Mouse (Mus musculus): ENCODE results near the gene Gm14401. TPM values are rescaled to one million over a fixed set of nuclear protein-coding genes. Genes with fewer than 3 reads are reported as not detected.
"Not testable (repeated sequence)": the region's sequence is repeated elsewhere in the genome, so short reads cannot be mapped to it uniquely, and the experiment has no call there.

The Gm14401 gene
- total RNA-seq (2021), result 1 to 10 TPM; 1.3 to 1.4 TPM
- long read RNA-seq, experiment 1, result 0 reads
- long read RNA-seq, experiment 2, result 0 reads

DNA sequence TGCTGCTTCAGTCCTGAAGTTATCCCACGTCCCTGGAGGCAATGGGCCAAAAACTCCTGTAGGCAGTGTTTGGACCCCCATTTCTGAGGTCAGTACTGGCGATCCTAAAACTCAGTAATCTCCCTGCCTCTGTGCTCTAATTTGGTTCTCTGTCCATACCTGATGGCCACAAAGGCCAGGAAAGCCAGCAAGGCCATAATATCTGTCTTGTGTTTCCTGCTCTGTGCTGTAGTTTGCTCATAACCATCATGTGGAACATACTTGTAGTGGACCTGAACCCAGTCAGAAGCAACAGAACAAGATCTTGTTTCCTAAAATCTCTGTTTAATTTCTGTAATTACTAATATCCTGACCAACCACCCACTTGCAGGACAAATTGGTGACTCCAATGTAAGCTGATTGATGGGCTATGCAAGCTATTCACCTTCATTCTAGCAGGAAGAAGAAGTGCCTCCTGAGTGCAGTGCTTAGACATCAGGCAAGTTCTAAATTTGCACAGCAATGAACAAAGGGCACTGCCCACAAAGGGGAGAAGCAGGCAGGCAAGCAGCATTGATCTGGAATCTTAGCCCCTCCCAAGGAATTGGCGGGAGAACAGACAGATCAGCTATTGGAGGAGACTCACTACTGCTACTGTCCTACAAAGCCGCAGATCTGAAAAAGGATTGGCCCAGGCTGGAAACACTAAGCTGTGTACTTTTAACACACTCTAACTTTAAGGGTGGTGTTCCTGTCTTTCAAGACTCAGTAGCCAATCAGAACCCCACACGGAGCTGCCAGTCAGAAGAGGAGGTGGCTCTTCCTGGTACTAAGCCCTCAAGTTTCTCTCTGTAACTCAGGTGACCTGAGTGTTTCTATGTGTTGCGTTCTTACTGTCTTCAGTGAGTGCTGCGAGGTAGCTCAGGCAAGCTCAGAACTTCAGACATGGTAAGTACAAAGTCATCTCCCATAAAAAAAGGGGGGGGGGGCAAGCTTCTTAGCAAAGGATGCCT lies at the start of gene Gm14401:
Gene Gm14401 (plus strand): TSS at position 889 of the 992 bp plus-strand sequence.
- H3K4me3 ChIP-seq; DNase-seq (ENCODE audit: extremely low spot score in 1 of 2, low spot score in 2 of 2); intact Hi-C loops (cut with DNase I); H3K27ac ChIP-seq: not testable (repeated sequence)

- intact Hi-C loops (cut with DNase I); H3K4me3 ChIP-seq; DNase-seq (ENCODE audit: extremely low spot score in 1 of 2, low spot score in 2 of 2); H3K27ac ChIP-seq: not testable (repeated sequence)
Observed at GRCm38 (mm10) chr2:177072807-177073206, 1.3 kb upstream of the Gm14401 start.

GRCm38 (mm10) chr2:177075015-177075414 lies 895 bp downstream of the Gm14401 start:
- H3K4me3 ChIP-seq; H3K27ac ChIP-seq; DNase-seq (ENCODE audit: extremely low spot score in 1 of 2, low spot score in 2 of 2); intact Hi-C loops (cut with DNase I): not testable (repeated sequence)

GRCm38 (mm10) chr2:177079866-177080265 lies 5.7 kb downstream of the Gm14401 start:
- H3K4me3 ChIP-seq; intact Hi-C loops (cut with DNase I); DNase-seq (ENCODE audit: extremely low spot score in 1 of 2, low spot score in 2 of 2); H3K27ac ChIP-seq: not testable (repeated sequence)

GRCm38 (mm10) chr2:177109086-177109485 lies 35.0 kb downstream of the Gm14401 start:
- H3K27ac ChIP-seq; intact Hi-C loops (cut with DNase I); H3K4me3 ChIP-seq; DNase-seq (ENCODE audit: extremely low spot score in 1 of 2, low spot score in 2 of 2): not testable (repeated sequence)

DNA sequence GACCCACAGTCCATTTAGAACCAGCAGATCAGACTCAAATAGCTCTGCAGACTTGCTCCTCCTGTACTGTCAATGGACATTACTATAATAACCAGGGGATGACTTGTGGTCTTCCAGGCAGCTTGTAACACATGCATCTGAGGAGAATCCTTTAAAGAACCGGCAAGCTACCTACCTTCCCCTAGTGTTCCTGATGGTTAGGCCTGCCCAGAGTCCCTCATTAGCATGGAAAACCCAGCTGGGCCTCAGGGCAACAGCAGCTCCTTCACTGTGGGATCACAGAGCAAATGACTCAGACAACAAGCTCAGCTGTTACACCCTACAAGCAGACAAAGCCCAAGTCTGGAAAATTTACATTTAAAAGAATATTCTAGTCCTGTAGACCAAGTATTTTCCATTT lies 55.0 kb downstream of the Gm14401 start:
- DNase-seq (ENCODE audit: extremely low spot score in 1 of 2, low spot score in 2 of 2); intact Hi-C loops (cut with DNase I); H3K4me3 ChIP-seq; H3K27ac ChIP-seq: not testable (repeated sequence)

Other genes starting within 250 kb of the Gm14401 start
- not detected for gene Gm14408, start 243.2 kb upstream of the Gm14401 start, total RNA-seq (2021)
- 10 to 100 TPM; 16.6 to 18.4 TPM for gene Gm14296, start 146.5 kb upstream of the Gm14401 start, total RNA-seq (2021)
- 10 to 100 TPM; 53.5 to 63.2 TPM for gene Gm14419, start 73.4 kb upstream of the Gm14401 start, total RNA-seq (2021)
- 10 to 100 TPM; 48.7 to 48.8 TPM for gene Gm14410, start 132.1 kb downstream of the Gm14401 start, total RNA-seq (2021)
- 1 to 10 TPM; 1.8 to 2.2 TPM for gene Gm14409, start 192.7 kb downstream of the Gm14401 start, total RNA-seq (2021)
- 1 to 10 TPM; 4.2 to 5.3 TPM for gene Gm14412, start 250.0 kb downstream of the Gm14401 start, total RNA-seq (2021)